Mouse (Mus musculus): ENCODE data around the gene Pgs1.

GRCm38 (mm10) chr11:118018328-118018727 is 32.2 kb downstream of the Pgs1 start:
- TF ChIP-seq CTCF (IDR thresholded peaks at IDR 0.05), result peak; percentile 67
- TF ChIP-seq EP300 (IDR thresholded peaks at IDR 0.05; ENCODE audit: insufficient read depth, low read depth, low read length), result no peak
